Mouse (Mus musculus) ES-Bruce4 (cell line): ENCODE measurements around the gene Henmt1. TPM values are rescaled to one million over a fixed set of nuclear protein-coding genes. Genes with fewer than 3 reads are reported as not detected.

Source experiments
- H3K27ac ChIP-seq: 2 replicates; pipeline ENCODE4 v1.5.1; 2012; ENCODE audit warnings: low read length, inconsistent platforms; ENCODE audit not compliant: insufficient read depth
- H3K27me3 ChIP-seq: 2 replicates; pipeline ENCODE4 v1.6.1; 2012; ENCODE audit warnings: mild to moderate bottlenecking, low read length, inconsistent platforms; ENCODE audit not compliant: control insufficient read depth, poor library complexity, insufficient read depth, severe bottlenecking
- H3K36me3 ChIP-seq: 2 replicates; pipeline ENCODE4 v1.6.1; 2012; ENCODE audit warnings: inconsistent platforms, mild to moderate bottlenecking, low read length, moderate library complexity; ENCODE audit not compliant: control insufficient read depth, poor library complexity, insufficient read depth, severe bottlenecking
- H3K4me1 ChIP-seq: one replicate; pipeline ENCODE4 v1.8.1; 2011; ENCODE audit warnings: low read length; ENCODE audit not compliant: control insufficient read depth, insufficient read depth
- H3K4me3 ChIP-seq: 2 replicates; pipeline ENCODE4 v1.5.1; 2011; ENCODE audit warnings: low read depth, mild to moderate bottlenecking, low read length
- H3K9ac ChIP-seq: 2 replicates; pipeline ENCODE4 v1.6.1; 2012; ENCODE audit warnings: low read depth, mild to moderate bottlenecking, inconsistent platforms; ENCODE audit not compliant: poor library complexity, severe bottlenecking
- H3K9me3 ChIP-seq: replicated peaks from 2 replicates; pipeline ENCODE4 v1.6.1; 2012; ENCODE audit warnings: mild to moderate bottlenecking, low read length, inconsistent platforms; ENCODE audit not compliant: control insufficient read depth, poor library complexity, insufficient read depth, severe bottlenecking
- CTCF ChIP-seq: IDR thresholded peaks from one replicate; pipeline ENCODE4 v1.8.1; 2011; ENCODE audit warnings: low read depth, low read length
- EP300 ChIP-seq: IDR thresholded peaks from 2 replicates; pipeline ENCODE4 v1.6.1; 2011; ENCODE audit warnings: low read depth, low read length; ENCODE audit not compliant: insufficient read depth
- POLR2A ChIP-seq: IDR thresholded peaks from one replicate; pipeline ENCODE4 v1.8.1; 2011; ENCODE audit warnings: low read length; ENCODE audit not compliant: insufficient read depth
- polyA plus RNA-seq: library from polyadenylated mRNA; stranded (reverse); fragments of >200 nt; gene quantifications from 2 replicates; pipeline ENCODE4 v1.2.4, GENCODE M21; 2011; ENCODE audit warnings: low read depth; ENCODE audit not compliant: missing spikeins, insufficient read depth, insufficient read length

Henmt1 gene
- polyA plus RNA-seq, 1 experiment: 0.43 TPM

GRCm38 (mm10) chr3:108987009-108987659 is 47.5 kb downstream of the Henmt1 start:
- Histone ChIP-seq H3K36me3 (no peaks in the 10 kb centered on the region), H3K4me1 (no peaks in the 10 kb centered on the region), H3K9ac (no peak overlapping the region), H3K27ac (no peak overlapping the region), H3K9me3 (no peaks in the 10 kb centered on the region), H3K27me3 (no peaks in the 10 kb centered on the region), H3K4me3 (no peak overlapping the region)
- TF ChIP-seq EP300: no peak

DNA sequence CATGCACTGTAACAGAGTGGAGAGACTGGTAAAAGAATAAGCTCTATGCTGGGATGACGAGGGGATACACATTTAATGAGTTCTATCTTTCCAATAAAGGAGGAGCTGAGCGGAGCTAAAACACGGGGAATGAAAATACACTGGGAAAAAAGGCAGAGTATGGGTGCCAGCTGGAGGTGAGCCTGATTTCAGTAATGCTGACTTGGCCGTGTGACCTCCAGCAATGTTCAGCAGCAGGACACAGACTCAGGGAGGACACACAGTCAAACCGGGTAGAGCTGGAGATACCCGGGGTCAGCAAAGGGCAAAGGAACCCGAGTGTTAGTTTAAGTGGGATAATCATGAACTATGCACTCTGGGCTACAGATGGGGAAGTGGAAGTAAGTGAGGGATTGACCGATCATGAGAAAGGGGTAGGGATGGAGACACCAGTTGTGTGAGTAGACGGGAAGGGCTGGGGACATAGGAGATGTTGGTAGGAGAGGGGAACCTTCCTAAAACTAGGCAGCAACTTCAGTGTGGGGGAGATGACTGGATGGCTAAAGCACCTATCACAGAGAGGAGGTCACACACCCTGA is 50.4 kb downstream of the Henmt1 start:
- TF ChIP-seq EP300 (no peak), CTCF (no peak), POLR2A (no peak)
- no peak overlapping the region for H3K27ac ChIP-seq
- no peaks in the 10 kb centered on the region for H3K36me3 ChIP-seq
- no peaks in the 10 kb centered on the region for H3K27me3 ChIP-seq
- H3K4me3 ChIP-seq: no peak overlapping the region
- no peaks in the 10 kb centered on the region for H3K9me3 ChIP-seq
- no peaks in the 10 kb centered on the region for H3K4me1 ChIP-seq
- H3K9ac ChIP-seq: no peak overlapping the region

- no peak for TF ChIP-seq EP300
- no peak for TF ChIP-seq CTCF
- TF ChIP-seq POLR2A: no peak
- Histone ChIP-seq H3K27me3 (no peaks in the 10 kb centered on the region; the same call in 1 of the 2 replicates), H3K4me3 (no peak overlapping the region), H3K27ac (no peak overlapping the region), H3K9ac (no peak overlapping the region), H3K4me1 (no peaks in the 10 kb centered on the region), H3K36me3 (no peaks in the 10 kb centered on the region), H3K9me3 (no peaks in the 10 kb centered on the region)
Observed at GRCm38 (mm10) chr3:108994477-108994876, 54.8 kb downstream of the Henmt1 start.

DNA sequence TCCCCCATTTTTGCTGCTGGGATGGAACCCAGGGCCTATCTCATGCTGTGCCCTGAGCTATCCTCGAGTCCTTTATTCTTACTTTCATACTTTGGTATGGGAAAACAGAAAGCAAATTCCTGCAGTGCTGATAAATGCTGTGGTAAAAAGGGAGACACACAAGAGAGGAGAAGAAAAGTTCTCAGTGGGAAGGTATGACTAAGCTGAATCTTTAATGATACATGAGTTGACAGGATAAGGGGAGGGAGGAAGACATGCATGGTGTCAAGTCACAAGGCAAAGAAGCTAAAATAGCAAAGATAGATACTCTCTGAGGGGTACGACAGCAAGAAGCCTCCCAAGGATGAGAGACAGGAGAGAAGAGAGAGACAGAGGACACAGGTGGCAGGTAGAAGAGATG is 55.7 kb downstream of the Henmt1 start:
- no peak overlapping the region for H3K27ac ChIP-seq
- no peak overlapping the region for H3K9ac ChIP-seq
- H3K36me3 ChIP-seq: no peaks in the 10 kb centered on the region
- H3K4me3 ChIP-seq: no peak overlapping the region
- no peaks in the 10 kb centered on the region; the same call in 1 of the 2 replicates for H3K27me3 ChIP-seq
- no peaks in the 10 kb centered on the region for H3K9me3 ChIP-seq
- TF ChIP-seq EP300 (no peak), POLR2A (no peak), CTCF (no peak)
- no peaks in the 10 kb centered on the region for H3K4me1 ChIP-seq

DNA sequence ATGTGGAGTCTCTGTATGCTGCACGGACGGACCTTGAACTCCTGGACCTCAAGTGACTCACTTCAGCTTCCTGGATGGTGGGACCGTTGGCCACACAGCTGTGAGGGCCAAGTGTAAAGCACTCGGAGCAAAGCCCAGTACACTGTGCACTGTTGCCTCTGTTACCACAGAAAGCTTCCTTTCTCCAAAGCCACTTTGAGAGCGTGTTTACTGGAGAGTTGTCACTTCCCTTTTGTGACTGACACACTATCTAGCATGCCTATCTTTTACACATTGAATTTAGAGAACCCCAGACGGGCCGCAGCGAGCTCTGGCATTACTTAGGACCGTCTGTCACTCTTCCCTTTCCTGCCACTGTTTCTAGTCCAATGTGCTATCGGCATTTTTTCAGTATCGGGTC is 57.6 kb downstream of the Henmt1 start:
- no peaks in the 10 kb centered on the region; the same call in 1 of the 2 replicates for H3K27me3 ChIP-seq
- H3K36me3 ChIP-seq: no peaks in the 10 kb centered on the region
- H3K4me1 ChIP-seq: no peaks in the 10 kb centered on the region
- H3K27ac ChIP-seq: no peak overlapping the region
- H3K9me3 ChIP-seq: no peaks in the 10 kb centered on the region
- H3K9ac ChIP-seq: no peak overlapping the region
- no peak overlapping the region for H3K4me3 ChIP-seq
- TF ChIP-seq EP300: no peak
- TF ChIP-seq CTCF: no peak
- no peak for TF ChIP-seq POLR2A

- no peak overlapping the region for H3K4me3 ChIP-seq
- H3K4me1 ChIP-seq: no peaks in the 10 kb centered on the region
- no peak overlapping the region for H3K9ac ChIP-seq
- no peaks in the 10 kb centered on the region for H3K9me3 ChIP-seq
- TF ChIP-seq EP300: no peak
- no peak for TF ChIP-seq POLR2A
- TF ChIP-seq CTCF: no peak
- no peak overlapping the region for H3K27ac ChIP-seq
- no peaks in the 10 kb centered on the region; the same call in 1 of the 2 replicates for H3K27me3 ChIP-seq
- H3K36me3 ChIP-seq: no peaks in the 10 kb centered on the region
Observed at GRCm38 (mm10) chr3:108997762-108998161, 58.1 kb downstream of the Henmt1 start.
